Comparison of ENCODE assay signal across 8 mouse cellular contexts in genomic region chr13:112101421-112101756, GRCm38 (mm10).
DNase-seq lines count a peak whose midpoint lies in the region; ATAC-seq and TF ChIP-seq lines count a peak whose summit lies in the region.

No protein-coding gene starts in this region.

- no peaks in the 10 kb centered on the region for H3K27me3 ChIP-seq in cerebellum, adult 2 months (ENCODE audit: control insufficient read depth, insufficient read depth, low read length)
- peaks cover 60% of the 10 kb centered on the region for H3K27me3 ChIP-seq in megakaryocyte, embryonic 14.5 days (replicated peaks)
- H3K27me3 ChIP-seq in liver, embryonic 13.5 days, result peaks cover 66% of the 10 kb centered on the region

- no peak overlapping the region for H3K27ac ChIP-seq in cerebellum, adult 2 months (ENCODE audit: insufficient read depth, low read length)
- no peak overlapping the region for H3K27ac ChIP-seq in liver, embryonic 13.5 days

- no peaks in the 10 kb centered on the region for H3K36me3 ChIP-seq in megakaryocyte, embryonic 14.5 days (replicated peaks; ENCODE audit: low read length)
- no peaks in the 10 kb centered on the region for H3K36me3 ChIP-seq in liver, embryonic 13.5 days

- no peak for TF ChIP-seq CTCF in cerebellum, adult 2 months (IDR thresholded peaks at IDR 0.05; ENCODE audit: borderline replicate concordance, insufficient read depth, low read depth, low read length)

- H3K9me3 ChIP-seq in megakaryocyte, embryonic 14.5 days, result peaks cover 5% of the 10 kb centered on the region
- H3K9me3 ChIP-seq in liver, embryonic 13.5 days (replicated peaks), result no peaks in the 10 kb centered on the region

- peak overlapping the region; percentile 66 for H3K4me2 ChIP-seq in liver, embryonic 13.5 days

- no peak for DNase-seq in cerebellum, adult 2 months
- DNase-seq in liver, embryonic 13.5 days, result no peak
- no peak for DNase-seq in Muller cell, postnatal 12 days (ENCODE audit: inconsistent ontology term)
- DNase-seq in gastrocnemius, postnatal 25 days, result no peak
- no peak for DNase-seq in urinary bladder, postnatal 4 days (ENCODE audit: low spot score in 2 of 2)

- no peak for TF ChIP-seq POLR2A in cerebellum, adult 2 months (IDR thresholded peaks at IDR 0.05; ENCODE audit: borderline replicate concordance, insufficient read depth, low read length)

- no peak overlapping the region for H3K9ac ChIP-seq in liver, embryonic 13.5 days

- no peaks in the 10 kb centered on the region for H3K4me1 ChIP-seq in cerebellum, adult 2 months (ENCODE audit: control insufficient read depth, insufficient read depth, low read length)
- peaks cover 14% of the 10 kb centered on the region for H3K4me1 ChIP-seq in megakaryocyte, embryonic 14.5 days
- H3K4me1 ChIP-seq in liver, embryonic 13.5 days (replicated peaks), result peaks cover 13% of the 10 kb centered on the region

- ATAC-seq in cerebellum, adult (ENCODE audit: insufficient number of reproducible peaks, low FRiP score, low TSS enrichment), result no peak
- ATAC-seq in megakaryocyte, adult 5-6 weeks (ENCODE audit: poor library complexity, severe bottlenecking), result no peak
- no peak for ATAC-seq in liver, embryonic 13.5 days (ENCODE audit: low read depth)

- H3K4me3 ChIP-seq in cerebellum, adult 2 months (replicated peaks; ENCODE audit: insufficient read depth, low read depth, low read length), result peak overlapping the region; percentile 61
- peak overlapping the region; percentile 88 for H3K4me3 ChIP-seq in megakaryocyte, embryonic 14.5 days (replicated peaks)
- H3K4me3 ChIP-seq in liver, embryonic 13.5 days (replicated peaks), result peak overlapping the region; percentile 47; the same call in 1 of the 2 replicates

- 62% methylated on average over 5 of the region's 5 CpGs for WGBS in cerebellum, adult 2 months
- 47% methylated on average over 5 of the region's 5 CpGs for WGBS in liver, embryonic 13.5 days (ENCODE audit: insufficient replicate concordance)
